Comparison of ENCODE assay signal across 8 mouse cellular contexts in genomic region chr17:25801029-25801428, GRCm38 (mm10). TPM values are rescaled to one million over a fixed set of nuclear protein-coding genes. Genes with fewer than 3 reads are reported as not detected.
DNase-seq lines count a peak whose midpoint lies in the region; ATAC-seq and TF ChIP-seq lines count a peak whose summit lies in the region.

No protein-coding gene starts in this region.

- peak; percentile 82 for DNase-seq in hindbrain, embryonic 11.5 days (ENCODE audit: low spot score)
- peak; percentile 64 for DNase-seq in cerebellum, adult 11 months
- peak; percentile 73 for DNase-seq in forelimb bud, embryonic 11.5 days (ENCODE audit: low read depth, low spot score)
- peak; percentile 70 to 77 for DNase-seq in kidney, postnatal 4 days
- DNase-seq in lung, postnatal 4 days, result peak; percentile 58 to 79
- DNase-seq in thymus, postnatal 25 days, result peak; percentile 77

- H3K36me3 ChIP-seq in hindbrain, embryonic 11.5 days (ENCODE audit: control insufficient read depth, insufficient read depth, low read length), result no peaks in the 10 kb centered on the region
- H3K36me3 ChIP-seq in hindbrain, embryonic 12.5 days, result no peaks in the 10 kb centered on the region
- no peaks in the 10 kb centered on the region for H3K36me3 ChIP-seq in ES-Bruce4 (ENCODE audit: control insufficient read depth, insufficient read depth, low read length, poor library complexity, severe bottlenecking)

- no peaks in the 10 kb centered on the region for H3K27me3 ChIP-seq in hindbrain, embryonic 11.5 days (ENCODE audit: control insufficient read depth, insufficient read depth, low read length)
- H3K27me3 ChIP-seq in hindbrain, embryonic 12.5 days, result no peaks in the 10 kb centered on the region; the same call in 1 of the 2 replicates
- no peaks in the 10 kb centered on the region for H3K27me3 ChIP-seq in ES-Bruce4 (ENCODE audit: control insufficient read depth, insufficient read depth, low read length, poor library complexity, severe bottlenecking)

- no peaks in the 10 kb centered on the region for H3K9me3 ChIP-seq in hindbrain, embryonic 11.5 days (ENCODE audit: control insufficient read depth, low read length)
- no peaks in the 10 kb centered on the region for H3K9me3 ChIP-seq in hindbrain, embryonic 12.5 days (replicated peaks)
- H3K9me3 ChIP-seq in ES-Bruce4 (replicated peaks; ENCODE audit: control insufficient read depth, insufficient read depth, low read length, poor library complexity, severe bottlenecking), result no peaks in the 10 kb centered on the region

- 9% methylated on average over 6 of the region's 6 CpGs for WGBS in hindbrain, embryonic 11.5 days
- WGBS in hindbrain, embryonic 12.5 days, result 7% methylated on average over 6 of the region's 6 CpGs

- H3K4me3 ChIP-seq in hindbrain, embryonic 11.5 days (ENCODE audit: low read depth, low read length), result no peak overlapping the region
- H3K4me3 ChIP-seq in hindbrain, embryonic 12.5 days, result no peak overlapping the region
- H3K4me3 ChIP-seq in ES-Bruce4 (ENCODE audit: low read depth, low read length), result no peak overlapping the region

- TF ChIP-seq CTCF in ES-Bruce4 (IDR thresholded peaks at IDR 0.05; ENCODE audit: low read depth, low read length), result peak; percentile 68

- H3K9ac ChIP-seq in hindbrain, embryonic 11.5 days (ENCODE audit: low read depth, low read length), result no peak overlapping the region
- no peak overlapping the region for H3K9ac ChIP-seq in hindbrain, embryonic 12.5 days
- no peak overlapping the region for H3K9ac ChIP-seq in ES-Bruce4 (ENCODE audit: low read depth, poor library complexity, severe bottlenecking)

- no peak for TF ChIP-seq POLR2A in ES-Bruce4 (IDR thresholded peaks at IDR 0.05; ENCODE audit: insufficient read depth, low read length)

- TF ChIP-seq EP300 in ES-Bruce4 (IDR thresholded peaks at IDR 0.05; ENCODE audit: insufficient read depth, low read depth, low read length), result no peak

- peaks cover 15% of the 10 kb centered on the region for H3K4me1 ChIP-seq in hindbrain, embryonic 11.5 days (replicated peaks; ENCODE audit: control insufficient read depth, insufficient read depth, low read length)
- H3K4me1 ChIP-seq in hindbrain, embryonic 12.5 days, result peaks cover 40% of the 10 kb centered on the region
- no peaks in the 10 kb centered on the region for H3K4me1 ChIP-seq in ES-Bruce4 (ENCODE audit: control insufficient read depth, insufficient read depth, low read length)

- no peak overlapping the region for H3K27ac ChIP-seq in hindbrain, embryonic 11.5 days (ENCODE audit: low read depth, low read length)
- H3K27ac ChIP-seq in hindbrain, embryonic 12.5 days, result no peak overlapping the region
- H3K27ac ChIP-seq in ES-Bruce4 (ENCODE audit: insufficient read depth, low read length), result no peak overlapping the region

- no peak overlapping the region for H3K4me2 ChIP-seq in hindbrain, embryonic 11.5 days (replicated peaks; ENCODE audit: low read depth, low read length)
- H3K4me2 ChIP-seq in hindbrain, embryonic 12.5 days (replicated peaks), result no peak overlapping the region

- ATAC-seq in hindbrain, embryonic 11.5 days (ENCODE audit: low FRiP score), result no peak
- ATAC-seq in hindbrain, embryonic 12.5 days (ENCODE audit: low FRiP score), result no peak

RNA-seq across cellular contexts. Expression of gene Metrn, which starts 4.1 kb away (rescaled TPM):
- polyA plus RNA-seq in hindbrain, embryonic 11.5 days (2014; fragmentation: Nextera tagmentation; extraction: Ambion mirVana), result 16.9 and 24.1 TPM in 2 replicates
- polyA plus RNA-seq in hindbrain, embryonic 12.5 days (2016; fragmentation: Nextera tagmentation; extraction: Ambion mirVana), result 62.2 and 71.0 TPM in 2 replicates
- 29.6 and 35.1 TPM in 2 replicates for polyA plus RNA-seq in ES-Bruce4 (2011; ENCODE audit: insufficient read depth, insufficient read length, low read depth, missing spikeins)

RNA-seq across cellular contexts. Expression of gene AC134908.4, which starts 5.6 kb away (rescaled TPM):
- polyA plus RNA-seq in hindbrain, embryonic 11.5 days (2014; fragmentation: Nextera tagmentation; extraction: Ambion mirVana), result 0.56 TPM in 1 of 2 replicates, not detected in the other
- 0.98 TPM in 1 of 2 replicates, not detected in the other for polyA plus RNA-seq in hindbrain, embryonic 12.5 days (2016; fragmentation: Nextera tagmentation; extraction: Ambion mirVana)
- 1.6 and 2.6 TPM in 2 replicates for polyA plus RNA-seq in ES-Bruce4 (2011; ENCODE audit: insufficient read depth, insufficient read length, low read depth, missing spikeins)

RNA-seq across cellular contexts. Expression of gene Fbxl16, which starts 7.9 kb away (rescaled TPM):
- 12.2 and 15.0 TPM in 2 replicates for polyA plus RNA-seq in hindbrain, embryonic 11.5 days (2014; fragmentation: Nextera tagmentation; extraction: Ambion mirVana)
- polyA plus RNA-seq in hindbrain, embryonic 12.5 days (2016; fragmentation: Nextera tagmentation; extraction: Ambion mirVana), result 22.8 and 23.5 TPM in 2 replicates
- 4.7 and 7.0 TPM in 2 replicates for polyA plus RNA-seq in ES-Bruce4 (2011; ENCODE audit: insufficient read depth, insufficient read length, low read depth, missing spikeins)

RNA-seq across cellular contexts. Expression of gene Fam173a, which starts 8.3 kb away (rescaled TPM):
- polyA plus RNA-seq in hindbrain, embryonic 11.5 days (2014; fragmentation: Nextera tagmentation; extraction: Ambion mirVana), result 64.8 and 70.9 TPM in 2 replicates
- 69.7 and 76.0 TPM in 2 replicates for polyA plus RNA-seq in hindbrain, embryonic 12.5 days (2016; fragmentation: Nextera tagmentation; extraction: Ambion mirVana)
- 26.0 and 30.6 TPM in 2 replicates for polyA plus RNA-seq in ES-Bruce4 (2011; ENCODE audit: insufficient read depth, insufficient read length, low read depth, missing spikeins)

RNA-seq across cellular contexts. Expression of gene Ccdc78, which starts 14.6 kb away (rescaled TPM):
- 0.42 TPM in 1 of 2 replicates, not detected in the other for polyA plus RNA-seq in hindbrain, embryonic 11.5 days (2014; fragmentation: Nextera tagmentation; extraction: Ambion mirVana)
- polyA plus RNA-seq in hindbrain, embryonic 12.5 days (2016; fragmentation: Nextera tagmentation; extraction: Ambion mirVana), result 0.40 and 0.63 TPM in 2 replicates
- not detected in 2 replicates for polyA plus RNA-seq in ES-Bruce4 (2011; ENCODE audit: insufficient read depth, insufficient read length, low read depth, missing spikeins)
